Mouse (Mus musculus): ENCODE results near the gene Atxn10.

The Atxn10 gene

DNA sequence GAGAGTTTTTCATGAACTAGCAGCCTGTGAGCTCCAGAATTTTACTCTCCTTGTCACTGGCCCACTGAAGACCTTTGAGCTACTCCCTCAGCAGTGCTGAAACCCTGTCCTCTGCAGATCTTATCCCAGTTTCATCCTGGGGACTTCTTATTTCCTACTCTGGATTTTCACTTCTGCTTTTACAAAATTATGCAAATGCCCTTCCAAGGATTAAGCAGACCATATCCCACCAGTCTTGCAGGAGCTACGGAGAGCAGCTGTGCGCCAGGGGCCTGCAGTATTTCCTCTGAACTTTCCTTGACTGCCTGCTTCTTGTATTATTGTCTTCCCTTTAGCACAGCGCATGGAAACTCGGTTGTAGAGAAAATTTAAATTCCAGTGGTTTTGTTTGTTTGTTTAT lies 68.7 kb downstream of the Atxn10 start:
- no peak for DNase-seq (ENCODE audit: extremely low spot score, low spot score)

DNA sequence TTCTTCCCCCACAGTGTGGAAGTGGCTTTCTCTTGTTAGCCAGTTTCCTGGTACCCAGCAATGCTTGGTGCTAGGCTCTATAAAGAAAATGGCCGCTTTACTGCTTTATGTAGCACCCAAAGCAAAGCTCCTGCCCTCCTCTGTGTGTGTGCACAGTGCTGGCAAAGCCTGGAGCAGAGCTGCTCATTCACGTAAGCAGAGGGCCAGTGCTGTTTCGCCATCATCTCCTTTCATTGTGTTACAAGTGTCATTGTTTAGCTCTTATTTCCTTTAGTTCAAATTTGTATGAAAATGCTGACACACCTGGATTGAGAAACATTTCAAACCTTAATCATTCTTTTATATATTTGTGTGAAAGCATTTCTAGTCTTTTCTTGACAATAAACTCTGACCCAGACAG lies 69.5 kb downstream of the Atxn10 start:
- no peak for DNase-seq (ENCODE audit: extremely low spot score, low spot score)

DNA sequence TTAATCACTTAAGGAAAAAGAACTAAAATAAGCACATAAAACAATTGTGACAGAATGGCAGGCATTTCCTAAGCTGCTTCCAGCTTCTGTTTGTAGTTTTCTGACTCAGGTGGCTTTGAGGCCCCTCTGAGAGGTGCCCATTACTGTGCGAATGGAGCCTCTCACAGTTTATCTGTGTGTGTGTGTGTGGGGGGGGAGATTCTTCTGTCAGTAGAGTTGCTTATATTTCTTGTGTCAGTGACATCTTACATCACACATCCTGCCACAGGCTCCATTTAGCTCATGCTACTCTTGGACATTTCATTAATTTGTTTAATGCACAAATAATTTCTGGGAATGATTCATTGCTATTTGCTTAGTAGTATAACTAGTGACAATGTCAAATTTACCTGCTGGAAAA lies 70.8 kb downstream of the Atxn10 start:
- DNase-seq (ENCODE audit: extremely low spot score, low spot score): no peak

DNA sequence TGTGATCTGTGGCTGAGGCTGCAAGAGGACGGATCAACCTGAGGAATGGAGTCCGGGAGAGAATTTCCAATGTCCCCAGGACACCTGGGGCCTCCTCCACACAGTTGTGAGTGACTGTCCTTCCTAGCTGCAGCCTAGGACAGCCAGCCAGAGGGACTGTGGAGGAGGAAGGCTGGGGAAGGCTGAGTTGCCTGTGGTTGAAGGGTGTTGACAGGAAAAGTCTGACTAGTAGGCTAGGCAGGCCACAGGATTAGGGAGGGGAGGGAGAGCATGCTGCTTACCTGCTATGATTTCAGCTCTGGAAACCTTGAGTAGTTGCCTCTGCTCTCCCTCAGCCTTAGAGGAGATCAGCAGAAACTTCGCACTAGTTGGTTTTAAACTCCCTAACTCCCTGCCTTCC lies 71.3 kb downstream of the Atxn10 start:
- DNase-seq (ENCODE audit: extremely low spot score, low spot score): no peak

- DNase-seq (ENCODE audit: extremely low spot score, low spot score): no peak
These were observed 72.7 kb downstream of the Atxn10 start for GRCm38 (mm10) chr15:85408790-85409189.

- no peak for DNase-seq (ENCODE audit: extremely low spot score, low spot score)
These were observed 73.3 kb downstream of the Atxn10 start for GRCm38 (mm10) chr15:85409245-85409783.

- DNase-seq (ENCODE audit: extremely low spot score, low spot score): no peak
These were observed 73.8 kb downstream of the Atxn10 start for GRCm38 (mm10) chr15:85409836-85410235.

- no peak for DNase-seq (ENCODE audit: extremely low spot score, low spot score)
These were observed 78.6 kb downstream of the Atxn10 start for GRCm38 (mm10) chr15:85414620-85415019.

DNA sequence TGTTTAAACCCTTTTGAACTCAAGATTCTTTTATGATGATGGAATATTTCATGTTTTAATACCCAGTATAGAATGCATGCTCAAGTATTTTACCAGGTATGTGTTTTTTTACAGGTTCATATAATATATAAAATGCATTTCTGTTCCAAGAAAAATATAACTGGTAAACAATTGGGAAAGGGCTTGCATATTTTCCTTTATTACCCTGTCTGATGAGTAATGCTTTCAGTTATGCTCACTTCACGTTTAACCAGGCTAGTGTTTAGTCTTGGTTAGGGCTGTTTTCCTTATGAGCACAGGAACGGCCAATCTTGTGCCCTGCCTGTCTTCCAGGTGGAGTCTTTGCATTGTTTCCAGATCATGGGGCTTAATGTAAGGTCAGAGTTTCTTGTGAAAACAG lies 84.6 kb downstream of the Atxn10 start:
- no peak for DNase-seq (ENCODE audit: extremely low spot score, low spot score)

- no peak for DNase-seq (ENCODE audit: extremely low spot score, low spot score)
These were observed 88.2 kb downstream of the Atxn10 start for GRCm38 (mm10) chr15:85424197-85424596.

DNA sequence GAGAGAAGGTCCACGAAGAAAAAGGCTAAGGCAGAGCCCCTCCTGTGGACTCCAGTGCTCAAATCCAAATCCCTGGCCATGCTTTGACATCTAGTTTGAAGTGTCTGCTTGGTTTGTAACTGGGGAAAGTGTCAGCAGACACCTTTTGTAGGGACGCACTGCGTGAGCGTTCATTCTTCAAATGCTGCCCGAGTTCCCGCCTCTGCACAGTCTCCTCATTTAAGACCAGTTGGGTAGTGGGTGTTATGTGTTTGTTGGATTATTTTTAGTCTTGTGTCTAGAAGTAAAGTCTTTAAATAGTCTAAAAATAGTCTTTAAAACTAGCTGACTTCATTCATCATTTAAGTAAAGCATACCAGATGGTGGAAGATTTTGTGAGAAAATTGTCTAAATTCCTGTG lies 92.1 kb downstream of the Atxn10 start:
- DNase-seq (ENCODE audit: extremely low spot score, low spot score): no peak

GRCm38 (mm10) chr15:85442568-85442967 lies 106.5 kb downstream of the Atxn10 start:
- DNase-seq (ENCODE audit: extremely low spot score, low spot score): no peak

DNA sequence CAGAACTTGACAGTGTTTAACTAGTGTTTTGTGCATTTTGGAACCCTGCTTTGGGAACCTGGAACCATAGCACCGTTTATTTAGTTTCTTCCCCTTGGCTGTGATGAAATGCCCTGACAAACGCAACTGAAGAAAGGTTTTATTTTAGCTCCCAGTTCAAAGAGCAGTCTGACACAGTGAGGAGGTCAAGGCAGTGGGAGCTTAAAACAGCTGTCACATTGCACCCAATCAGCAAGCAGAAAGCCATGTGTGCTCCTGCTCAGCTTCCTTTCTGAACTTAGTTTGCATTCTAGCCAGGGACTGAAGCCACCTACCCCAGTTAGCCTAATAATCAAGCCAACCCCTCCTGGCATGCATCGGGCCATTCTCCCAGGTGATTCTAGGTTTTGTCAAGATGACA lies 110.6 kb downstream of the Atxn10 start:
- no peak for DNase-seq (ENCODE audit: extremely low spot score, low spot score)

- DNase-seq (ENCODE audit: extremely low spot score, low spot score): no peak
These were observed 120.8 kb downstream of the Atxn10 start for GRCm38 (mm10) chr15:85456891-85457290.

GRCm38 (mm10) chr15:85457838-85458237 lies 121.8 kb downstream of the Atxn10 start:
- no peak for DNase-seq (ENCODE audit: extremely low spot score, low spot score)

GRCm38 (mm10) chr15:85458631-85459082 lies 122.6 kb downstream of the Atxn10 start:
- no peak for DNase-seq (ENCODE audit: extremely low spot score, low spot score)

DNA sequence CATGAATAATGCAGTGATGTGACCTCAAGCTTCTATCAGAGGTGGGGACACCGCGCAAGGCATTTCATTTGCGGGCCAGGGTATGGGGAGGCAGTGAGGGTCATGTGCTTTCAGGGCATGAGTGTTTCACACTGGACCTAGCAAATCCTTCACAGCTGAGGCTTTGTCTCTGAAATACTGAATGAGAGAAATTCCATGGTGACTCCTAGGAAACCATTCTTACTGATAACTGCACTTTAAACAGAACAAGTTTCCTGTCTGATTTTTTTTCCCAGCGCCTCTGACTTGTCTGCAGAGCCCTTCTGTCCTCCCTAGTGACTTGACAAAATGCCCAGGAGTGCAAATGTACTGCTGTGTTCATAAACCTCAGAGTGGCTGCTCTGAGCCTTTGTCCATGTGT lies 125.5 kb downstream of the Atxn10 start:
- no peak for DNase-seq (ENCODE audit: extremely low spot score, low spot score)

GRCm38 (mm10) chr15:85462138-85462537 lies 126.1 kb downstream of the Atxn10 start:
- no peak for DNase-seq (ENCODE audit: extremely low spot score, low spot score)

GRCm38 (mm10) chr15:85463027-85463790 lies 127.2 kb downstream of the Atxn10 start:
- no peak for DNase-seq (ENCODE audit: extremely low spot score, low spot score)

DNA sequence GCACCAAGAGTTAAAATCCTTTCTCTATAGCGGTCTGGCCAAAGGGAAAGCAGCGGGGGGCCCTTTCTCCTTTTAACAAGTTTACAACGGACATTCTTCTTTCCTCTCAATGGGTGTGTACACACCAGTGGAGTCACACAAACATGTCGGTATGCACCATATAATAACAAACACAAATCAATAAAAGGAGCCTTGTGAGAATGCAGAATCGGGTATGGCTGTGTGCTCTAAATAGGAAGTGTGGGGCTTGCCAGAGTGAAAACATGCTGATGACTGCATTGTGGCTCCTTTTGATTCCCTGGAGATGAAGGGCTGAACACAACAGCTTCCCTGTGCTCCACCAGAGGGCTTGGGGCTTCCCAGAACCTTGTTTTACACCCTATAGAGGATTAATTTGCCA lies 128.1 kb downstream of the Atxn10 start:
- DNase-seq (ENCODE audit: extremely low spot score, low spot score): no peak

- no peak for DNase-seq (ENCODE audit: extremely low spot score, low spot score)
These were observed 128.9 kb downstream of the Atxn10 start for GRCm38 (mm10) chr15:85464823-85465565.

DNA sequence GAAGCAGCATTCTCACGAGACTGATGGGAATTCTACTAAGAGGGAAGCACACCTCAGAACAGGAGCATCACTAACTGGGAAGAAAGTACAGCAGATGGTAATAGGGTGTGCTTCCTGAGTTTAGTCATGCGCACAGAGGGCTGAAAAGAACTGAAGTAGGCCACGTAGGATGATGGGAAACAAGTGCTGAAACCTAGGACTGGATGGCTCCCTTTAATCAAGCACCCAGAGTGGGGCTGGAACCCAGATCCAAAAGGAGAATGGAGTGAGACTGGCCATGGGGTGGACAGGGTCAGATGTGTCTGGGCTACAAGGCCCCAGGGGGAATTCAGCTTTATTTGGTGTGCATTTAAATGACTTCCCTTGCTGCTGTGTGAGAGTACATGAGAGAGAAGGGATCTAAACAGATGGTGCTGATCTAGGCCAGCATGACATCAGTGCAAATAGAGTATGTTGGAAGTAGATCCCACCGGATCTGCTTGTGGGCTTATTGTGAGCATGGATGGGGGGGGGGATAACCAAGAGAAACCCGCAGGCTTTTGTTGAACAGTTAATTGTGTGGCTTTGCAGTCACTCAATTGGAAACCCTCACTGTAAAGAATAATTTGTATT lies 130.5 kb downstream of the Atxn10 start:
- no peak for DNase-seq (ENCODE audit: extremely low spot score, low spot score)
